Mouse (Mus musculus) CD4-positive, CD25-positive, alpha-beta regulatory T cell (primary cell): ENCODE data around the gene Siah2. TPM values are rescaled to one million over a fixed set of nuclear protein-coding genes. Genes with fewer than 3 reads are reported as not detected.

ENCODE experiments used
- polyA plus RNA-seq: library from polyadenylated mRNA; unstranded; fragments of 100-300 nt; shearing (Covaris generic); gene quantifications from one replicate; pipeline ENCODE4 v1.2.1, GENCODE M21; 2017

Siah2 gene
- polyA plus RNA-seq: 12.1 TPM

DNA sequence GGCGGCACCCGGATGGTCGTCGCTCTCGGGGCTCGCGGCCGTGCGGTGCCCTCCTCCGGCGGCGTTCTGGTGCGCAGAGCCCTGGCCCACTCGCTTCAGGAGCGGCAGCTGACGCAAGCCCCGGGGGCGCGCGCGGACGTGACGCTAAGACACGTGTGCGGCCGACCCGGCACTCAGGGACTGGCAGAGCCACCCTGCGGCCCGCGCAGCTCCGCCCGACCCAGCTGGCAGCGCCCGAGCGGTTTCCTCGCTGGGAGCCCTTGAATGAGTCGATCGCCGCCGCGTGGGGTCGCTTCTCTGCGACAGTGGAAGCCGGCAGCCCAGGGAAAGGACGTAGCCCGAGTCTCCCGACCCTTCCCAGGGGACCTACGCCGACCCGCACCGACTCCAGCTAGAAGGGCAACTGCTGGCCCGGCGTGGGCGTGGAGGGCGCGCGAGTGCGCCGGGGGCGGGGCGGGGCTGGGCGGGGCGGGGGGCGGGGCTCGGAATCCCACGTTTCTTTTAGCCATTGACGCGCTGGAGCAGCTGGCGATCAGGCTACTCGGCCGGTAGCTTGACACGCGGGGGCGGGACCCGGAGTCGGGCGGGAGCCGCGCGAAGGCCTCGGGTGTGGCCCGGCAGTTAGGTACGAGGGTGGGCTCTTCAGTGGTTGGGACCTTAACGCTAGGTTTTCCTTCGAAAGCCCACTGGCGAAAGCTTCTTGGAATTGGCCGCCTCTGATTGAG is at the start of gene Siah2:
Siah2 (minus strand) TSS at position 404 of the 725 bp plus-strand sequence.

DNA sequence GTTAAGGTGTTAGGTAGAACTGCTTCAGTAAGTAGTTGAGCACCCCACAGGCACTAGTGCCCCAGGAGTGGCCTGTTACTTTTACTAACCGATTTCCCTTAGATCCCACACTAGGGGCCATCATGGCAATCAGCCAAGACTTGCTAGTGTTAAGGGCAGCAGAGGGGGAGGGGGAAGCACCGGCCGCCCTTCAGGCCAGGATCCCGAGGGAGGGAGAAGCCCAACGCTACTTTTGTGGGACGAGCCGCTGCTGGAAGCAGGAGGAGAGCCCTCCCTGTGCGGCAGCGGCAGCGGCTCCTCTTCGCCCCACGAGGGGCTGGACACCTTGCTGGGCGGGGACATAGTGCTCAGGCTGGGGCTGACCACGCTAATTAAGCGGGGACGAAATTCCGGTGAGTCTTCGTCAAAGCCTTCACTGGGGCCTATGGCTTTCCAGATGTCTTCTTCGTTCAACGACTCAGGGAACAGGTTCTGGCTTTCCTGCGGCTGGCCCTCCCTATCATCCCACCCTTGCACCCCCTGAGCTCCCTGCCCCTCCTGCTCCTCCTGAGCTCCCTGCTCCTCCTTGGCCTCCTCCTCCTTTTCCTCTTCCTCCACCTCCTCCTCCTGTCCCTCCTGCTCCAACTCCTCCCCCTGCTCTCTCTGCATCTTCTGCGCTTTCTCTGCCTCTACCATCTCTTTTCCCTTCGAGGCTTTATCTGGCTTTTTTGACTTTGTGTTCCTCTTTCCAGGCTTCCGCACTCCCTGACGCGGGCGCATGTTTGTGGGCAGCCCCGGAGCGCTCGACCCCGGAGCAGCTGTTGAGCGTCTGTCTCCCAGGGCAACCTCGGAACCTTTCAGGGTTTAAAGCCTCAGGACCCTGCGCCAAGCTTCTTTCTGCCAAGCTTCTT is 55.5 kb downstream of the Siah2 start, which contains the start of gene Erich6:
Erich6 (minus strand) TSS at position 802 of the 890 bp plus-strand sequence.

Other genes starting within 250 kb of the Siah2 start
- gene Eif2a, start 166.6 kb downstream of the Siah2 start, polyA plus RNA-seq: 30.3 TPM
- 142 TPM for gene Serp1, start 166.5 kb downstream of the Siah2 start, polyA plus RNA-seq
- gene Selenot, start 115.8 kb downstream of the Siah2 start, polyA plus RNA-seq: 24.1 TPM
- gene Erich6, start 55.2 kb downstream of the Siah2 start, polyA plus RNA-seq: not detected
- not detected for gene Mindy4b-ps, start 129.9 kb upstream of the Siah2 start, polyA plus RNA-seq
- gene Clrn1, start 192.9 kb upstream of the Siah2 start, polyA plus RNA-seq: not detected